Mouse (Mus musculus) G1E (cell line): ENCODE measurements at regions not wholly inside any gene's neighbourhood (a gene's known extent, or its start where the extent isn't known, plus 50 kb on each side); places are given as distances from the start of the nearest gene placed in this dataset.

Experiments
- CTCF ChIP-seq: IDR thresholded peaks from 2 replicates; pipeline ENCODE4 v1.5.1; 2012; ENCODE audit warnings: low read depth, low read length, inconsistent platforms, mixed read lengths
- TAL1 ChIP-seq: conservative IDR thresholded peaks from 2 replicates; pipeline ENCODE4 v1.6.1; 2012; ENCODE audit warnings: low read depth, low read length, inconsistent platforms, mixed read lengths

- TF ChIP-seq TAL1 = no peak
- no peak for TF ChIP-seq CTCF
Observed at GRCm38 (mm10) chr14:114821672-114822071, 270.3 kb upstream of the Gpc5 start.
